In genomic region chr12:80879267-80879666, GRCm38 (mm10) we compare ENCODE assay signal across 18 mouse cellular contexts.
A peak's percentile ranks its signal among the peaks of the same experiment; 100 is the strongest.
DNase-seq lines count a peak whose midpoint lies in the region; ATAC-seq and TF ChIP-seq lines count a peak whose summit lies in the region.
"Had no signal": no experiment of that assay in that cellular context is flagged by ENCODE, and none has a peak within 500 bp of the region (broad histone marks: within the 10 kb centered on the region; RNA-seq: fewer than 3 reads in every experiment).

No protein-coding gene starts in this region.

- peak; percentile 31 to 41 for DNase-seq in heart, adult 18-20 months
- no peak for DNase-seq in testis, postnatal 10 days (ENCODE audit: low spot score)
- DNase-seq in cerebellum, adult 9-10 months: peak; percentile 69
- DNase-seq in kidney, adult 2 months: no peak
- DNase-seq: adrenal gland, postnatal 36 days; forebrain, postnatal 0 days; gastrocnemius, postnatal 25 days; heart, postnatal 14 days; right cerebral cortex, postnatal 4 days; thymus, postnatal 36 days had no signal

- no peaks in the 10 kb centered on the region for H3K9me3 ChIP-seq in heart, embryonic 11.5 days (replicated peaks; ENCODE audit: control insufficient read depth, low read length)
- H3K9me3 ChIP-seq in stomach, embryonic 15.5 days: no peaks in the 10 kb centered on the region
- H3K9me3 ChIP-seq in kidney, embryonic 16.5 days (ENCODE audit: low read length): no peaks in the 10 kb centered on the region
- H3K9me3 ChIP-seq: limb, embryonic 12.5 days; midbrain, embryonic 13.5 days had no signal

- H3K27ac ChIP-seq in heart, embryonic 11.5 days (ENCODE audit: low read depth, low read length): no peak overlapping the region
- 0 out of 2 replicates have a peak overlapping the region, but pooled peaks have one; percentile 20 for H3K27ac ChIP-seq in testis, adult 2 months (ENCODE audit: control insufficient read depth, insufficient read depth, low read depth, low read length)
- 0 out of 2 replicates have a peak overlapping the region, but pooled peaks have one; percentile 32 for H3K27ac ChIP-seq in stomach, embryonic 15.5 days
- no peak overlapping the region for H3K27ac ChIP-seq in kidney, adult 2 months (ENCODE audit: insufficient read depth, low read depth, low read length)
- H3K27ac ChIP-seq in kidney, embryonic 16.5 days (ENCODE audit: low read length): no peak overlapping the region
- H3K27ac ChIP-seq: limb, embryonic 12.5 days; macrophage; midbrain, embryonic 13.5 days had no signal

- H3K4me3 ChIP-seq in heart, embryonic 11.5 days (ENCODE audit: low read depth, low read length): no peak overlapping the region
- H3K4me3 ChIP-seq in testis, adult 2 months (ENCODE audit: control insufficient read depth, low read depth, low read length): no peak overlapping the region
- H3K4me3 ChIP-seq in stomach, embryonic 15.5 days (replicated peaks): no peak overlapping the region
- no peak overlapping the region for H3K4me3 ChIP-seq in kidney, adult 2 months (ENCODE audit: insufficient read depth, low read depth, low read length)
- H3K4me3 ChIP-seq in kidney, embryonic 16.5 days (ENCODE audit: low read length): no peak overlapping the region
- H3K4me3 ChIP-seq: limb, embryonic 12.5 days; midbrain, embryonic 13.5 days had no signal

- 63% methylated on average over 4 of the region's 4 CpGs for WGBS in heart, embryonic 11.5 days (ENCODE audit: insufficient replicate concordance)
- WGBS in stomach, embryonic 15.5 days: 41% methylated on average over 4 of the region's 4 CpGs
- 47% methylated on average over 4 of the region's 4 CpGs for WGBS in kidney, adult 2 months
- WGBS in kidney, embryonic 16.5 days: 61% methylated on average over 4 of the region's 4 CpGs

- no peaks in the 10 kb centered on the region for H3K27me3 ChIP-seq in heart, embryonic 11.5 days (ENCODE audit: control insufficient read depth, insufficient read depth, low read length)
- no peaks in the 10 kb centered on the region for H3K27me3 ChIP-seq in testis, adult 2 months (ENCODE audit: control insufficient read depth, insufficient read depth, low read length)
- no peaks in the 10 kb centered on the region for H3K27me3 ChIP-seq in stomach, embryonic 15.5 days (replicated peaks)
- H3K27me3 ChIP-seq in kidney, adult 2 months (replicated peaks; ENCODE audit: control insufficient read depth, insufficient read depth, low read length): no peaks in the 10 kb centered on the region
- H3K27me3 ChIP-seq in kidney, embryonic 16.5 days (ENCODE audit: insufficient read depth, low read length): no peaks in the 10 kb centered on the region
- H3K27me3 ChIP-seq: limb, embryonic 12.5 days; midbrain, embryonic 13.5 days had no signal

- no peak for TF ChIP-seq CTCF in testis, adult 2 months (IDR thresholded peaks at IDR 0.05; ENCODE audit: control insufficient read depth, insufficient read depth, insufficient replicate concordance, low read depth, low read length)
- no peak for TF ChIP-seq CTCF in kidney, adult 2 months (conservative IDR thresholded peaks at IDR 0.05; ENCODE audit: insufficient read depth, insufficient read length, low read depth, low read length)

- no peak for ATAC-seq in heart, embryonic 11.5 days (replicated peaks; ENCODE audit: insufficient number of reproducible peaks, low FRiP score, low TSS enrichment)
- peak; percentile 36; the same call in 1 of the 2 replicates for ATAC-seq in stomach, embryonic 15.5 days (ENCODE audit: insufficient read depth, low FRiP score, low read depth)
- no peak for ATAC-seq in kidney, embryonic 16.5 days (ENCODE audit: low FRiP score, low TSS enrichment)
- ATAC-seq: forebrain, postnatal 0 days; hindbrain, embryonic 16.5 days; midbrain, embryonic 13.5 days had no signal

- H3K4me1 ChIP-seq in heart, embryonic 11.5 days (ENCODE audit: control insufficient read depth, insufficient read depth, low read length): peaks cover 11% of the 10 kb centered on the region
- H3K4me1 ChIP-seq in testis, adult 2 months (ENCODE audit: control insufficient read depth, insufficient read depth, low read length): no peaks in the 10 kb centered on the region; the same call in 1 of the 2 replicates
- no peaks in the 10 kb centered on the region for H3K4me1 ChIP-seq in stomach, embryonic 15.5 days
- no peaks in the 10 kb centered on the region for H3K4me1 ChIP-seq in kidney, adult 2 months (ENCODE audit: control insufficient read depth, insufficient read depth, low read length)
- no peaks in the 10 kb centered on the region; the same call in 1 of the 2 replicates for H3K4me1 ChIP-seq in kidney, embryonic 16.5 days (ENCODE audit: insufficient read depth, low read length)
- H3K4me1 ChIP-seq: limb, embryonic 12.5 days had no signal

- H3K9ac ChIP-seq in heart, embryonic 11.5 days (ENCODE audit: low read depth, low read length): no peak overlapping the region
- H3K9ac ChIP-seq in stomach, embryonic 15.5 days: no peak overlapping the region
- no peak overlapping the region; the same call in 1 of the 2 replicates for H3K9ac ChIP-seq in kidney, embryonic 16.5 days (replicated peaks; ENCODE audit: low read length)
- H3K9ac ChIP-seq: forebrain, postnatal 0 days; limb, embryonic 12.5 days; midbrain, embryonic 13.5 days had no signal

- no peak overlapping the region for H3K4me2 ChIP-seq in heart, embryonic 11.5 days
- H3K4me2 ChIP-seq in stomach, embryonic 15.5 days: no peak overlapping the region
- no peak overlapping the region for H3K4me2 ChIP-seq in kidney, embryonic 16.5 days (replicated peaks; ENCODE audit: low read depth, low read length)
- H3K4me2 ChIP-seq: limb, embryonic 12.5 days; midbrain, embryonic 13.5 days had no signal

- H3K36me3 ChIP-seq in heart, embryonic 11.5 days (ENCODE audit: control insufficient read depth, insufficient read depth, low read length): peaks cover 6% of the 10 kb centered on the region; the same call in 1 of the 2 replicates
- H3K36me3 ChIP-seq in testis, adult 2 months (ENCODE audit: control insufficient read depth, insufficient read depth, low read length): no peaks in the 10 kb centered on the region
- peaks cover 10% of the 10 kb centered on the region for H3K36me3 ChIP-seq in stomach, embryonic 15.5 days
- H3K36me3 ChIP-seq in kidney, adult 2 months (ENCODE audit: control insufficient read depth, insufficient read depth, low read length): no peaks in the 10 kb centered on the region; the same call in 1 of the 2 replicates
- peaks cover 13% of the 10 kb centered on the region for H3K36me3 ChIP-seq in kidney, embryonic 16.5 days (ENCODE audit: insufficient read depth, low read length)

- TF ChIP-seq POLR2A in testis, adult 2 months (IDR thresholded peaks at IDR 0.05; ENCODE audit: control insufficient read depth, low read depth, low read length): no peak
- no peak for TF ChIP-seq POLR2A in kidney, adult 2 months (IDR thresholded peaks at IDR 0.05; ENCODE audit: low read depth, low read length)

Comparison
In these comparisons a context has a peak if more than half of its experiments do, and no peak if none do; other contexts are left out.
1. DNase-seq: peak in heart, adult 18-20 months (2 of 2) and cerebellum, adult 9-10 months (single experiment); none in testis, postnatal 10 days (single experiment) and kidney, adult 2 months (single experiment).
2. H3K27ac ChIP-seq: peak in testis, adult 2 months (single experiment) and stomach, embryonic 15.5 days (single experiment); none in heart, embryonic 11.5 days (single experiment), kidney, adult 2 months (single experiment) and kidney, embryonic 16.5 days (single experiment).